Mouse (Mus musculus) T-helper 2 cell (primary cell): ENCODE results near the gene Rufy1.
"Not testable (repeated sequence)": the region's sequence is repeated elsewhere in the genome, so short reads cannot be mapped to it uniquely, and the experiment has no call there.

Source experiments
- in situ Hi-C: fragments of 300-600 bp; cut with MboI, MseI; formaldehyde crosslinking; loops from one replicate; pipeline ENCODE4 v1.15.1; 2025; ENCODE audit warnings: high pct_unique_total_duplicates

Rufy1 gene

GRCm38 (mm10) chr11:50387167-50387679, 43.7 kb downstream of the Rufy1 start:
- in situ Hi-C loops, result no loop called here

GRCm38 (mm10) chr11:50381311-50381710, 49.6 kb downstream of the Rufy1 start:
- in situ Hi-C loops, result no loop called here

GRCm38 (mm10) chr11:50379023-50379752, 51.7 kb downstream of the Rufy1 start:
- in situ Hi-C loops, result loop anchor here (10.0 kb wide), 1 partner anchor 544 kb away; no protein-coding TSS in a partner anchor

GRCm38 (mm10) chr11:50377892-50378684, 52.8 kb downstream of the Rufy1 start:
- in situ Hi-C loops, result loop anchor here (10.0 kb wide), 1 partner anchor 543 kb away; no protein-coding TSS in a partner anchor

GRCm38 (mm10) chr11:50376911-50377891, 53.7 kb downstream of the Rufy1 start, which contains the start of gene Hnrnph1:
TSS of gene Hnrnph1 (plus strand) at chr11:50376990.
- in situ Hi-C loops, result loop anchor here (10.0 kb wide), 1 partner anchor 542 kb away; no protein-coding TSS in a partner anchor

- in situ Hi-C loops, result loop anchor here (10.0 kb wide), 1 partner anchor 541 kb away; no protein-coding TSS in a partner anchor
Observed at GRCm38 (mm10) chr11:50376156-50376790, 54.7 kb downstream of the Rufy1 start.

- in situ Hi-C loops, result loop anchor here (10.0 kb wide), 1 partner anchor 541 kb away; no protein-coding TSS in a partner anchor
Observed at GRCm38 (mm10) chr11:50375421-50375820, 55.5 kb downstream of the Rufy1 start.

- in situ Hi-C loops, result loop anchor here (10.0 kb wide), 1 partner anchor 540 kb away; no protein-coding TSS in a partner anchor
Observed at GRCm38 (mm10) chr11:50374286-50375015, 56.5 kb downstream of the Rufy1 start.

- in situ Hi-C loops, result loop anchor here (10.0 kb wide), 1 partner anchor 539 kb away; no protein-coding TSS in a partner anchor
Observed at GRCm38 (mm10) chr11:50373621-50374020, 57.3 kb downstream of the Rufy1 start.

GRCm38 (mm10) chr11:50373086-50373485, 57.8 kb downstream of the Rufy1 start:
- in situ Hi-C loops, result loop anchor here (10.0 kb wide), 1 partner anchor 538 kb away; no protein-coding TSS in a partner anchor

- in situ Hi-C loops, result loop anchor here (10.0 kb wide), 1 partner anchor 537 kb away; no protein-coding TSS in a partner anchor
Observed at GRCm38 (mm10) chr11:50371911-50372310, 59.0 kb downstream of the Rufy1 start.

GRCm38 (mm10) chr11:50371399-50371841, 59.5 kb downstream of the Rufy1 start:
- in situ Hi-C loops, result loop anchor here (10.0 kb wide), 1 partner anchor 537 kb away; no protein-coding TSS in a partner anchor

GRCm38 (mm10) chr11:50370969-50371368, 60.0 kb downstream of the Rufy1 start:
- in situ Hi-C loops, result loop anchor here (10.0 kb wide), 1 partner anchor 536 kb away; no protein-coding TSS in a partner anchor

GRCm38 (mm10) chr11:50369360-50369911, 61.5 kb downstream of the Rufy1 start:
- in situ Hi-C loops, result loop anchor here (5.0 kb wide), 2 partner anchors 37 to 97 kb away; no protein-coding TSS in a partner anchor

- in situ Hi-C loops, result loop anchor here (5.0 kb wide), 2 partner anchors 35 to 95 kb away; no protein-coding TSS in a partner anchor
Observed at GRCm38 (mm10) chr11:50367531-50367930, 63.4 kb downstream of the Rufy1 start.

- in situ Hi-C loops, result loop anchor here (5.0 kb wide), 2 partner anchors 33 to 93 kb away; no protein-coding TSS in a partner anchor
Observed at GRCm38 (mm10) chr11:50365322-50365721, 65.6 kb downstream of the Rufy1 start.

- in situ Hi-C loops, result no loop called here
Observed at GRCm38 (mm10) chr11:50364548-50364947, 66.4 kb downstream of the Rufy1 start.

- in situ Hi-C loops, result not testable (repeated sequence)
Observed at GRCm38 (mm10) chr11:50361282-50361681, 69.6 kb downstream of the Rufy1 start.
